Mouse (Mus musculus): Measurements from ENCODE around the gene Utf1.
A peak's percentile ranks its signal among the peaks of the same experiment; 100 is the strongest.

Utf1 gene

GRCm38 (mm10) chr7:139972923-139973331 lies 29.3 kb downstream of the Utf1 start:
- DNase-seq (ENCODE audit: low spot score in 2 of 2), result no peak

DNA sequence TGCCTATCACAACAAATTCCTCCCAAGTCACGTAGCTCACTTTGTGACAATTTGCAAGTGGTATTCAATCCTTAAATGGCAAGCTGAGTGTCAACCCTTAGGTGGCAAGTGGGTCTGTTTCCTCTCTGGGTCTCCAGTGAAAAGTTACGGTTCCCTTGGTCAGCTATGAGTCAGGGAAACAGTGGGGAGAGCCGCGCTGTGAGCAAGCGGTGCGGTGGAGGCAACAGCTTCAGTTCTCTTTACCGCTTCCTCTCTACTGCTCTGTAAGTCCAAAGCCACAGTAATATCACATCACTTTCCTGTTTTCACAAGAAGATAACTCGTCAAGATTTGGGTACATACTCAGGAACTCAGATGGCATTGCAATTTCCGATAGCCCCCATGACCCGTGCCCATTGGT lies 30.7 kb downstream of the Utf1 start:
- DNase-seq (ENCODE audit: low spot score in 2 of 2), result peak; percentile 49 to 56

DNA sequence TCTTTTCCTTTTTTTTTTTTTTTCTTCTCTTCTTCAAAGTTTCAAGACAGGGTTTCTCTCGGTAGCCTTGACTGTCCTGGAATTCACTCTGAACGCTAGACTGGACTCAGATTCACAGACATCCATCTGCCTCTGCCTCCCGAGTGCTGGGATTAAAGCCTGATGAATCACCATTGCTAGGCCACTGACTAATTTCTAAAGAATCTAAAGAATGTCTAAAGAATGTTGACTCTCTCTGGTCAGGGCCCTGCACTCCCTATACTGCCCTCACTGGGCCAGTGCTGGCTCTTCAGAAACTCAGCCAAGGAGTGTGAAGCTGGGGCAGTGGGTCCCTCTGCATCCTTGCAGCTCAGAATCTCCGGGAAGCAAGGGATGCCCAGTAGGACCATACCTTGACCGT lies 31.9 kb downstream of the Utf1 start:
- no peak for DNase-seq (ENCODE audit: low spot score in 2 of 2)

DNA sequence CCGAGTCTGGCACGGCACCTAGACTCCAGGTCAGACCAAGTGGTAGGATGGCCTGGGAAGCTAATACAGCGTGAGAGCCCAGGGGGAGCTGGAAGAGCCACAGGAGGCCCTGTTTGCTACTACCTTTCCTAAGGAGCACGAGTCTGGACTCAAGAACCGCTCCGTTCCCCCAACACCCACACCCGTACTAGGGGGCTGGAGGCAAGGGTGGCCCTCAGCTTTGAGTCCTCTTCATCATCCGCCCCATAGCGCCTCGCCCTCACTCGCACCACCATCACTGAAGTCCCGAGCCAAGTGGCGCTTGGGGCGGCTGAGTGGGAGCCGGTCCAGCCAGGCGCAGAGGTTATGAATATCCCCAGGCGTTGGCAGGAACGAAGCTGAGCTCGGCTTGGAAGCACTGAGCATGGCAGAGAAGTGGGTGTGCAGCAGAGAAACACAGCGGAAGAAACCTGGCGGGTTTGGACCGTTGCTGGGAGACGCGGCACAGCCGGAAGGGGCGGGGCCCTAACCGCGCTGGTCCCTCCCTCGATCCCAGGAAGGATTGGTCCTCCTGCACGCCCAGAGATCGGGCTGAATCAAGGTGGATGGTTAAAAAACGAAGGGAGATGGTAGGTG lies 34.8 kb downstream of the Utf1 start, which contains the start of gene 6430531B16Rik:
6430531B16Rik (minus strand) TSS at position 478 of the 615 bp plus-strand sequence.
- peak; percentile 62 to 65 for DNase-seq (ENCODE audit: low spot score in 2 of 2)

- no peak for DNase-seq (ENCODE audit: low spot score in 2 of 2)
Observed at GRCm38 (mm10) chr7:139979011-139979719, 35.6 kb downstream of the Utf1 start.

DNA sequence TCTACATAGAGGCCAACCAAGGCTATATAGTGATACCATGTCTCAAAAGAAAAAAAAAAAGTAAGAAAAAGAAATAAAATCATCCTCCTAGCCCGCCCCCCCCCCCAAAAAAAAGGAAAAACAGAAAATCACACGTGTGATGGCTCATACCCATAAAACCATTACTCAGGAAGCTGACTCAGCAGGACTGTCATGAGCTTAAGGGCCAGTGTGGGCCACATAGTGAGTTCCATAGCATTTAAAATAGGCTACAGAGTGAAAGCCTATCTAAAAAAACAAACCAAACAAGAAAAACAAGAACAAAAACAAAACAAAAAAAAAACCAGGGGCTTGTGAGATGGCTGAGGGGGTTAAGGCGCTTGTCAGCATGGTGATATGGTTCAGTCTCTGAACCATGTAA lies 37.2 kb downstream of the Utf1 start:
- no peak for DNase-seq (ENCODE audit: low spot score in 2 of 2)

- DNase-seq (ENCODE audit: low spot score in 2 of 2), result no peak
Observed at GRCm38 (mm10) chr7:139982058-139982457, 38.5 kb downstream of the Utf1 start.

DNA sequence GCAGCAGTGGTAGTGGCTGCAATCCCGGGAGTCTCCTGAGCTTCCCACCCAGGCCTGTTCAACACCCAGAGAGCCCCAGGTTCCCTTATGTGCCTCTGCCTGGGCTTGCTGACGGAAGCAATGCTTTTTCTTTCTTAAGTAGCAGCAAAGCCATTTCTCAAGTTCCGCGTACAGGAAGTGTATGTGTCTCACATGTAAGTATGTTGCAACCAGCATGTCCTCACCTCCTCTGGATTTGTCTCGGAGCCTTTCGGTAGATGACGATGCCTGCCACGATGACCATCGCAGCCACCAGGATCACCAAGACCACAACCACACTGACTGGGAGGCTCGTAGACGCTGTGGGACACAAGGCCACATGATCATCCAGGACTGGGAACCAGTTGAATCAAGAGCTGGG lies 40.9 kb downstream of the Utf1 start:
- DNase-seq (ENCODE audit: low spot score in 2 of 2), result peak in 1 of 2 experiments; percentile 32

- no peak for DNase-seq (ENCODE audit: low spot score in 2 of 2)
Observed at GRCm38 (mm10) chr7:139988272-139988671, 44.7 kb downstream of the Utf1 start.

GRCm38 (mm10) chr7:139990864-139991394 lies 47.3 kb downstream of the Utf1 start:
- no peak for DNase-seq (ENCODE audit: low spot score in 2 of 2)

- DNase-seq (ENCODE audit: low spot score in 2 of 2), result peak; percentile 42 to 54
Observed at GRCm38 (mm10) chr7:139992406-139992805, 48.8 kb downstream of the Utf1 start, which contains the start of gene Adam8. Adam8 (minus strand) TSS chr7:139992562.

DNA sequence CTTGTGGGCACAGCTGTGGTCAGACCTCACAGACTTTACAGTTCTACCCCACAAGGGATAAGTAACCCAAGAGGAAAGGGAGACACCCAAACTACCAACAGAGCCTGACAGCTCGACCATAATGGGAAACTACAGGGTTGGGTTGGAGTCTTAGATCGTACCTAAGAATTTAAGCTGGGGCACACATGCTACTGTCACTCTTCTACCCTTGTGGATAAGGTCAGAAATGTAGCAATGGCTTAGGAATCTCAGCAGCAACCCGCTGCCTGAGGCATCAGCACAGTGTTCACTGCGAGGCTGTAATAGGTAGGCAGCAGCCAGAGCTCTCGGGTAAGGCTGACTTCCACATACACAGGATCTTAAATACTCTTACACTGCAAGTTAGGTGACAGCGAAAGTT lies 49.9 kb downstream of the Utf1 start:
- no peak for DNase-seq (ENCODE audit: low spot score in 2 of 2)

DNA sequence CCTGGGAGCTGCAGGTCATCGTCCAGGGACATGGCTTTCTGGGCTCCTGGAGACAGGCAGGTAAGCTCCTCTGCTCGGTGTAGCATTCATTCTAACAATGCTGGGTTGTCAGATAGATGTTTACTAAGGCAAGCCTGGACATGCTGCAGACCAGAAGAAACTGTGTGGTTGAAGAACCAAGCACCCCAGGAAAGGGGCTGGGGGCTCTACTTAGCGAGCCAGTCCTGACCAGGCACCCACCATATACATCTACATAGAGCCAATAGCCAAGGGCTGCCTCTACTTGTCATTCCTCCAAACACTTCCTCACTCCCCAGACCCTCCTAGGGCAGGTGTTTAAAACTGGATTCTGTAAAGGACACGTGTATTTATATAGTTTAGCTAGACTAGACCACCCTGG lies 50.6 kb downstream of the Utf1 start:
- DNase-seq (ENCODE audit: low spot score in 2 of 2), result no peak

GRCm38 (mm10) chr7:139994676-139995075 lies 51.1 kb downstream of the Utf1 start:
- DNase-seq (ENCODE audit: low spot score in 2 of 2), result peak; percentile 30 to 55
